Mouse (Mus musculus): Measurements from ENCODE around the gene Sfxn1. TPM values are rescaled to one million over a fixed set of nuclear protein-coding genes. Genes with fewer than 3 reads are reported as not detected.

The Sfxn1 gene
- 81.4 and 83.1 TPM in 2 replicates for polyA plus RNA-seq (2014; fragmentation: Nextera tagmentation; extraction: Ambion mirVana)

DNA sequence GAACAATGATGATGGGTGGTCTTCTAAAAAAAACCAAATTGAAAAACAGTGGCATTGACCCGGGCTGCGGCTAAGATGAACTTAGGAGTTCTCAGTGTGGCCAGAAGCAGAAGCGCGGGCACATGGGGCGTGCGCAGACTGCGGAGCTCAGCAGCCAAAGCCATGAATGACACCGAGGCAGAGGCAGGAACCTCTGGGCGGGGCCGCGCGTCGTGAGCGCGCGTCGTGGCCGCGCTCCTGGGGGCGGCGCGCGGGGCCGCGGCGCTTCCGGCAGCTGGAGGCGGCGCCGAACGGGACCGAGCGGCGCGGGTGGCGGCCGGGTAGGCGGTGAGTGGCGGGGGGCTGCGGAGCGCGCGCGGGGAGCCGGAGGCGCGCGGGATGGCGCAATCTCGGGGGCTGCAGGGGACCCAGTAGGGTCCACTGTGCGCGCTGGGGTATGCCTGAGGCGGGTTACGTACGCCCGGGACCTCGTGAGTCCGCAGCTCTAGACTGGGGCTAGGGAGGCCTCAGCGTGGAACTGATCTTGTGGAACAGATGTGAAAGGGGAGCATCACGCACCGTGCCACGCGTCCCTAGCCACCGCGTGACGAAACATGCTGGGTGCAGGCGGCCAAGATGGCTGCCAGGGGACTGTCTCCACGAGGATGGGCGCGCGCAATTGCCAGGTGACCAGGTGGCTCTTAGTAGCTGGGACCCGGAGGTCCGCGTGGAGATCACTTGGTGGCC lies at the start of gene Sfxn1:
Gene Sfxn1 (plus strand): TSS at position 264 of the 726 bp plus-strand sequence.
- Histone ChIP-seq H3K4me2 (peak within 1 kb of the TSS; percentile 73), H3K27ac (ENCODE audit: low read depth) (peak within 1 kb of the TSS; percentile 87), H3K4me1 (ENCODE audit: insufficient read depth) (peaks cover 4% of the 10 kb centered on the region; the same call in 1 of the 2 replicates), H3K4me3 (ENCODE audit: low read depth, low read length) (peak within 1 kb of the TSS; percentile 82), H3K27me3 (ENCODE audit: insufficient read depth, low read length) (no peaks in the 10 kb centered on the region), H3K36me3 (ENCODE audit: insufficient read depth) (peaks cover 5% of the 10 kb centered on the region; the same call in 1 of the 2 replicates), H3K9me3 (ENCODE audit: low read depth, low read length) (no peaks in the 10 kb centered on the region), H3K9ac (peak within 1 kb of the TSS; percentile 86)
- DNase-seq (peak; percentile 89), ATAC-seq (ENCODE audit: insufficient read depth) (peak; percentile 77)
- TF ChIP-seq CTCF (IDR thresholded peaks at IDR 0.05; ENCODE audit: low read depth) = no peak
- under 1% methylated on average over 73 of the region's 74 CpGs for WGBS

- no peaks in the 10 kb centered on the region for H3K27me3 ChIP-seq (ENCODE audit: insufficient read depth, low read length)
- H3K9me3 ChIP-seq (ENCODE audit: low read depth, low read length) = no peaks in the 10 kb centered on the region
- no peaks in the 10 kb centered on the region for H3K4me1 ChIP-seq (ENCODE audit: insufficient read depth)
- DNase-seq = peak; percentile 79
- 42% methylated on average over 5 of the region's 5 CpGs for whole genome bisulfite sequencing
- H3K27ac ChIP-seq (ENCODE audit: low read depth) = no peak overlapping the region
- TF ChIP-seq CTCF (IDR thresholded peaks at IDR 0.05; ENCODE audit: low read depth) = no peak
- no peak overlapping the region for H3K4me2 ChIP-seq
- no peak overlapping the region for H3K9ac ChIP-seq
- H3K4me3 ChIP-seq (ENCODE audit: low read depth, low read length) = no peak overlapping the region
- H3K36me3 ChIP-seq (ENCODE audit: insufficient read depth) = no peaks in the 10 kb centered on the region
- ATAC-seq (ENCODE audit: insufficient read depth) = peak; percentile 38; the same call in 1 of the 2 replicates
Measured at GRCm38 (mm10) chr13:54023311-54023710, 48.4 kb upstream of the Sfxn1 start.

DNA sequence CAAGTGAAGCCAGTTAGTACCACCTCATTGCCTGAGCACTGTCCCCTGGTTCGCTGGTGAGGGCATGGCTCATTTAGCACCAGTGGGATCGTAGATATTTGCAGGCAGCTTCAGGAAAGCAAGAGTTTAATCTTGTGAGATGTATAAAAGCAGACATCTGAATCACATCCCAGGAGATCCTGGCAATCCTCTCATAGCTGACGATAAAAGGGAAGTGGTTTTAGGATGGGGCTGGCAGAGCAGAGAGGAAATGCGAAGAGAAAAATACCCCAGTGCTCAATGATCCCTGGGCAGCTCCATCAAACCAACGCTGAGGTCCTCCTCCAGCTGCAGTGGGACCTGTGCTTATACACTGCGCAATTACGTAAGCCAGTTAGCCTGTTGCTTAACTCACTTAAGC lies 44.6 kb upstream of the Sfxn1 start:
- WGBS = 77% methylated on average over 7 of the region's 7 CpGs

DNA sequence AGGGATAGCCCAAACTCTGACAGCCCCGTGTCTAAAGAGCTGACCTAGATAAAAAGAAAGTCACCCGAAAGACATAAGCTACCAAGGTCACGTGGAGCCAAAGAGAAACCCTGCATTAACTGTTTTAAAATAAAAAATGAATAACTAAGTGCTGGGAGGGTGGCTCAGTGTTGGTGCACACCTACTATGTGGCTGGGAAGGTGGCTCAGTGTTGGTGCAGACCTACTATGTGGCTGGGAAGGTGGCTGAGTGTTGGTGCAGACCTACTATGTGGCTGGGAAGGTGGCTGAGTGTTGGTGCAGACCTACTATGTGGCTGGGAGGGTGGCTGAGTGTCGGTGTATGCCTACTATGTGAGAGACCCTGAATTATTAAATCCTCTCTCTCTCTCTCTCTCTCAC lies 38.0 kb upstream of the Sfxn1 start:
- Histone ChIP-seq H3K9ac (no peak overlapping the region), H3K9me3 (ENCODE audit: low read depth, low read length) (no peaks in the 10 kb centered on the region), H3K4me1 (ENCODE audit: insufficient read depth) (no peaks in the 10 kb centered on the region), H3K4me3 (ENCODE audit: low read depth, low read length) (no peak overlapping the region), H3K27ac (ENCODE audit: low read depth) (no peak overlapping the region), H3K27me3 (ENCODE audit: insufficient read depth, low read length) (no peaks in the 10 kb centered on the region), H3K4me2 (no peak overlapping the region), H3K36me3 (ENCODE audit: insufficient read depth) (no peaks in the 10 kb centered on the region)
- DNase-seq (no peak), ATAC-seq (ENCODE audit: insufficient read depth) (no peak)
- 66% methylated on average over 4 of the region's 4 CpGs for WGBS
- TF ChIP-seq CTCF (IDR thresholded peaks at IDR 0.05; ENCODE audit: low read depth) = no peak

More for the DNA sequence above, 44.6 kb upstream of the Sfxn1 start:
- no peak overlapping the region for H3K27ac ChIP-seq (ENCODE audit: low read depth)
- no peaks in the 10 kb centered on the region for H3K36me3 ChIP-seq (ENCODE audit: insufficient read depth)
- H3K9me3 ChIP-seq (ENCODE audit: low read depth, low read length) = no peaks in the 10 kb centered on the region
- ATAC-seq (ENCODE audit: insufficient read depth) (no peak), DNase-seq (no peak)
- H3K4me1 ChIP-seq (ENCODE audit: insufficient read depth) = no peaks in the 10 kb centered on the region
- H3K9ac ChIP-seq = no peak overlapping the region
- H3K27me3 ChIP-seq (ENCODE audit: insufficient read depth, low read length) = no peaks in the 10 kb centered on the region
- no peak overlapping the region for H3K4me3 ChIP-seq (ENCODE audit: low read depth, low read length)
- H3K4me2 ChIP-seq = no peak overlapping the region
- TF ChIP-seq CTCF (IDR thresholded peaks at IDR 0.05; ENCODE audit: low read depth) = no peak

GRCm38 (mm10) chr13:54035541-54035940 lies 36.1 kb upstream of the Sfxn1 start:
- Histone ChIP-seq H3K9me3 (ENCODE audit: low read depth, low read length) (no peaks in the 10 kb centered on the region), H3K27me3 (ENCODE audit: insufficient read depth, low read length) (no peaks in the 10 kb centered on the region), H3K4me1 (ENCODE audit: insufficient read depth) (no peaks in the 10 kb centered on the region), H3K9ac (no peak overlapping the region), H3K27ac (ENCODE audit: low read depth) (no peak overlapping the region), H3K4me3 (ENCODE audit: low read depth, low read length) (no peak overlapping the region), H3K36me3 (ENCODE audit: insufficient read depth) (no peaks in the 10 kb centered on the region), H3K4me2 (no peak overlapping the region)
- no peak for ATAC-seq (ENCODE audit: insufficient read depth)
- peak; percentile 61 for TF ChIP-seq CTCF (IDR thresholded peaks at IDR 0.05; ENCODE audit: low read depth)
- WGBS = 78% methylated on average over 1 of the region's 1 CpGs
- peak; percentile 55 for DNase-seq

DNA sequence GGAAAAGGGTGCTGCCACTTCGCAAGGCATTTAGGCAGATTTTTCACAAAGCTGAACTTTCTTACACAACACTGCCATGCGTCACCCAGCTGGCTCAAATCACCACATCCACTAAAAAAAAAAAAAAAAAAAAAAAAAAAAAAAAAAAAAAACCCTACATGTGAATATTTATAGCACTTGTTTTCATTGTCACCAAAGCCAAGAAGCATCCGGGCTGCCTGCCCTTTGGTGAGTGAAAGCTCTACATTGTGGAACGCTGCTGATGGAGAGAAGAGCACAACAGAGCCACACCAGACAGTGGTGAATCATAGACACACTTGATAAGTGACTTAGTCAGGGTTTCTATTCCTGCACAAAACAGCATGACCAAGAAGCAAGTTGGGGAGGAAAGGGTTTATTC lies 33.7 kb upstream of the Sfxn1 start:
- no peak overlapping the region for H3K4me3 ChIP-seq (ENCODE audit: low read depth, low read length)
- no peaks in the 10 kb centered on the region for H3K4me1 ChIP-seq (ENCODE audit: insufficient read depth)
- no peak overlapping the region for H3K9ac ChIP-seq
- no peaks in the 10 kb centered on the region for H3K9me3 ChIP-seq (ENCODE audit: low read depth, low read length)
- no peak for TF ChIP-seq CTCF (IDR thresholded peaks at IDR 0.05; ENCODE audit: low read depth)
- no peaks in the 10 kb centered on the region for H3K36me3 ChIP-seq (ENCODE audit: insufficient read depth)
- no peaks in the 10 kb centered on the region for H3K27me3 ChIP-seq (ENCODE audit: insufficient read depth, low read length)
- DNase-seq (peak; percentile 20), ATAC-seq (ENCODE audit: insufficient read depth) (no peak)
- H3K27ac ChIP-seq (ENCODE audit: low read depth) = no peak overlapping the region
- 51% methylated on average over 4 of the region's 4 CpGs for WGBS
- no peak overlapping the region for H3K4me2 ChIP-seq

DNA sequence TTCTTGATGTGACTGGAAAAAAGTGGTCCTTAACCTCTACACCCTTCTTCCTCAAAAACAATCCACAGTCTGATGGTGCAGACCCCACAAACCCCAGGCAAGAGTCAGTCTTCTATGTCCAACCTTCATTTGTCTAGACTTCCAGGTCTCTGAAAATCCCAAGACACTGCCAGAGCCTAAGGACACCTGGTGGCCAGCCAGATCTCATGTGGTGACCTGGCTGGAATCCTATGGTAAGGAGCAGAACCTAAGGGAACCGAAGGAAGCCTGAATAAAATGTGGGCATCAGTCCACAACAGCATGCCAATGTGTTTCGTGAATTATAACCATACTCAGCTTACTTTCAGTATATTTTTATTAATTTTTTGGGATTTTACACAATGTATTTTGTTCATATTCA lies 31.4 kb upstream of the Sfxn1 start:
- TF ChIP-seq CTCF (IDR thresholded peaks at IDR 0.05; ENCODE audit: low read depth) = no peak
- Histone ChIP-seq H3K36me3 (ENCODE audit: insufficient read depth) (no peaks in the 10 kb centered on the region), H3K4me1 (ENCODE audit: insufficient read depth) (no peaks in the 10 kb centered on the region), H3K9ac (no peak overlapping the region), H3K27me3 (ENCODE audit: insufficient read depth, low read length) (no peaks in the 10 kb centered on the region), H3K9me3 (ENCODE audit: low read depth, low read length) (no peaks in the 10 kb centered on the region), H3K4me2 (no peak overlapping the region), H3K4me3 (ENCODE audit: low read depth, low read length) (no peak overlapping the region), H3K27ac (ENCODE audit: low read depth) (no peak overlapping the region)
- ATAC-seq (ENCODE audit: insufficient read depth) (no peak), DNase-seq (no peak)
- 90% methylated on average over 2 of the region's 2 CpGs for WGBS
